Mouse (Mus musculus): ENCODE data around the gene Mrpl17.

Mrpl17 gene

GRCm38 (mm10) chr7:105810877-105811489 is at the start of gene Mrpl17:
TSS of gene Mrpl17 (minus strand) at chr7:105811099.
- TF ChIP-seq GATA4 (IDR thresholded peaks at IDR 0.05; ENCODE audit: insufficient replicate concordance, low read length), result peak; percentile 82; the same call in 1 of the 2 replicates

GRCm38 (mm10) chr7:105824281-105824680 is 13.4 kb upstream of the Mrpl17 start:
- TF ChIP-seq GATA4 (IDR thresholded peaks at IDR 0.05; ENCODE audit: insufficient replicate concordance, low read length), result no peak

DNA sequence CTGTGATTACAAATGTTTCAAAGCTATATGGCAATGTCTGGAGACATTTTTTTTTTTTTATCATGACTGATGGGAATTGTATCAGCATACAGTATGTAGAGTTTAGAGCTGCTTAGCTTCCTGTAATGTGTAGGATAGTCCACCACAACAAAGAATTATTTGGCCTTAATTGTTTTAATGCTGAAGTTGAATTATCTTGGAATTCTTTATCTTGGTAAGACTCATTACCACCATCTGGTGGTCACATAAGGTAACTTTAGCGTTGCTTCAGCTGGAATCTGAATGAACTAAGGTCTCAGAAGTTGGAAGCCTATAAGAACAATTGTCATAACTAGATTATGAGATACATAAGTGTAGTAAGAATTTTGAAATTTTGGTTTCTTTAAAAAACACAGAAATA is 7.6 kb upstream of the Mrpl17 start:
- TF ChIP-seq GATA4 (IDR thresholded peaks at IDR 0.05; ENCODE audit: insufficient replicate concordance, low read length), result peak; percentile 61

GRCm38 (mm10) chr7:105816736-105817135 is 5.8 kb upstream of the Mrpl17 start:
- no peak for TF ChIP-seq GATA4 (IDR thresholded peaks at IDR 0.05; ENCODE audit: insufficient replicate concordance, low read length)

DNA sequence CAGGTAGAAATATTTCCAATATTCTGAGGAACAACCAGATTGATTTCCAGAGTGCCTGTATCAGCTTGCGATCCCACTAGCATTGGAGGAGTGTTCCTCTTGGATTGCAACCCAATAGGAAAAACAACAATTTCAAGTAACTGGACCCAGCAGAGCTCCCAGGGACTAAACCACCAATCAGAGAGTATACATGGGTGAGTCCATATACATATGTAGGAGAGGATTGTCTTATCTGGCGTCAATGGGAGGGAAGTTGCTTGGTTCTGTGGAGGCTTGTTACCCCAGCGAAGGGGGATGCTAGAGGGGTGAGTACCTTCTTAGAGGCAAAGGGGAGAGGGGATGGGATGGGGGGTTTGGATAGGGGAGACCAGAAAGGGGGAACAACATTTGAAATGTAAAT is 2.4 kb upstream of the Mrpl17 start:
- TF ChIP-seq GATA4 (IDR thresholded peaks at IDR 0.05; ENCODE audit: insufficient replicate concordance, low read length), result no peak

DNA sequence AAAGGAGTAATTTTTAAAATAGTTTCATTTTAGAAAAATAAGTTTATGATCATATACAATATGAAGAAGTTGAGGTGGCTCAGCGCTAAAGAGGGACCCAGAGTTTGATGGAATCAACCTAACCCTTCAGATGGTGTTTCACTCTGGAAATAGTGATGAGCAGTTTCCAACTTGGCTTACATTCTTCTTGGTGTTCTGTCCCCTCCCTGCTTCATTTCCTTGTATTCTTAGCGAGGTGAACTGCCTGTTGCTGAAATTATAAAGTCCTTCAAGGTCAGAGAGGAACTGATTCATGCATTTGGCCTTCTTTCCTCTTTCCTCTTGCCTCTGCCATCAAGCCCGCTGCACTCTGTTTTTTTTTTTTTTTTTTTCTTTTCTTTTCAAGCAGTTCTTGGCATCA is 1.7 kb upstream of the Mrpl17 start:
- TF ChIP-seq GATA4 (IDR thresholded peaks at IDR 0.05; ENCODE audit: insufficient replicate concordance, low read length), result no peak

- TF ChIP-seq GATA4 (IDR thresholded peaks at IDR 0.05; ENCODE audit: insufficient replicate concordance, low read length), result no peak
These were observed 617 bp upstream of the Mrpl17 start for GRCm38 (mm10) chr7:105811516-105811915.

DNA sequence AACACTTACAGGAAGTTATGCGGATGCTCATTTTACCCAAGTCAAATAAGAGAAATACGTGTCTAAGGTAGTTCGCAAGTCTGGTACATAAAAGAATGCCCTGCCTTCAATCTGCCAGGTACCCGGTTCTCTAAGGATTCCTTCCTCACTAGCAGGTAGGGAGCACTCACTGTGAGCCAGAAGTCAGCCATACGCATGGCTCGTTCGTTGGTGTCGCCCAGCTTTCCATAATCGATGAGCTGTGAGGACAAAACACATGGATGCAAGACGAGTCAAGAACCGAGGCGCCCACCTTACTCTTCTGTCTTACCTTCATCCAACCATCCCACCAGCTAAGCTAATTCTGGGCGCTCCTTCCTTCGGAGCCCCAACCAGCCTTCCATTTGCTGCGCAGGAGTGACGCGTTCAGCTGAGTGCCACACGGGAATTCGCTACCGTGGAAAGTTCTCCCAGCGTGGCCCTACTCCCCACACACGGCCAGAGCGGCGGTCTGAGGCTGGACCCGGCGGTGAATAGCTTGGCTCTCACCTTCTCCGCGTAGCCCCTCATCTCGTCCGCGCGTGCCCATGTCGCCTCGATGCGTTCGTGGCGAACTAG is 521 bp downstream of the Mrpl17 start:
- TF ChIP-seq GATA4 (IDR thresholded peaks at IDR 0.05; ENCODE audit: insufficient replicate concordance, low read length), result no peak

DNA sequence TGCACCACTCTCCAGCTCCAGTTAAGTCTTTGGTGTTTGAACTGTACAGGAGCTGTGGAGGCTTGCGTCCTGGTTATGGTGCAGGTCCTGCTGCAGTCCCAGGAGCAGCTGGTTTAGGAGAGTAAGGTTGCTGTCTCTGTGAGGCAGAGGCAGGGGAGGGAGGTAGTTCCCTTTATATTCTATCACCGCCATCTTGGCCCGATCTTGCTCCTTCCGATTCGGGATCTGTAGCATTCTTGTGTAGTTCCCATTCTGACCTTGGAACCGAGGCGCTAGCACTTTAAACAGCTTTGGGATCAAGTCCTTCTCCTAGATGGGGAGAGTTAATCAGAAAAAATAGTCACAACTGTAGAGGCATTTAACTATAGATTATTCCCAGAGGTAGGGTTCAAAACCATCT is 1.1 kb downstream of the Mrpl17 start:
- no peak for TF ChIP-seq GATA4 (IDR thresholded peaks at IDR 0.05; ENCODE audit: insufficient replicate concordance, low read length)

- peak; percentile 88 for TF ChIP-seq GATA4 (IDR thresholded peaks at IDR 0.05; ENCODE audit: insufficient replicate concordance, low read length)
These were observed 2.5 kb downstream of the Mrpl17 start for GRCm38 (mm10) chr7:105808385-105808784.

GRCm38 (mm10) chr7:105806716-105807115 is 4.2 kb downstream of the Mrpl17 start:
- no peak for TF ChIP-seq GATA4 (IDR thresholded peaks at IDR 0.05; ENCODE audit: insufficient replicate concordance, low read length)

- no peak for TF ChIP-seq GATA4 (IDR thresholded peaks at IDR 0.05; ENCODE audit: insufficient replicate concordance, low read length)
These were observed 4.8 kb downstream of the Mrpl17 start for GRCm38 (mm10) chr7:105806125-105806524.

DNA sequence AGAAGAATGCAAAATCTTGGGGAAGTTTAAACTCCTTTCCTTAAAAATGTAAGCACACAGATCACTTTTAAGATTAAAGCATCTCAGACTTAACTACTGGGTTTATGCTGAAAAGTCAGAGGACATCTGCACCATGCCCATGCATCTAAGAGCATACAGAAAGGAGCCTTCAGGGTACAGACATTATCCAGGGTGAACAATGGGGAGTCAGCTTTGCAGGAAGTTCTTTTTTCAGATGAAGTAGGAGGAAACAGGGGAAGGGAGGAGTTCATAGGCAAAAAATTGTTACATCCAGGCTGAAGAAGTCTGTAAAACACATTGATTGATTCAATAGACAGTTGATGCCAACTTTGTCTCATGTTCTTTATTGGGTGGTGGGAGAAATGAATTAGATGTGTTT is 7.5 kb downstream of the Mrpl17 start:
- no peak for TF ChIP-seq GATA4 (IDR thresholded peaks at IDR 0.05; ENCODE audit: insufficient replicate concordance, low read length)

DNA sequence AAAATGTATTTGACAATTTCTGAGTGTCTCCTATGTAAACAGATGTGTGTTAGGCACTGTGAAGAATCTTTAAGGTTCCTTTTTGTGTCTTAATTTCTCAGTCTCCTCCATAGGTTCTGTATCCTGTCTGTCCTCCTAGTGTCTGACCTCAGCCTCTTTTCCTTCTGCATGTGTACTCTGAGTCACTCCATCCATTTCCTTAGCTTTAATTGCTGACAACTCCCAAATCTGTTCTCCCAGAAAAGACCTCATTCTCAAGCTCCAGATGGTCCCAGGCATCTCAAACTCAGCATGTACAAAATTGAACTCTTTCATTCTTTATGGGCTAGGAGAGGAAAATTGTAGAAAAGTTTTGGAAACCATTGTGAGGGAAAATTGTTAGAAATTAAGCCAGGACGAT is 8.1 kb downstream of the Mrpl17 start:
- no peak for TF ChIP-seq GATA4 (IDR thresholded peaks at IDR 0.05; ENCODE audit: insufficient replicate concordance, low read length)

DNA sequence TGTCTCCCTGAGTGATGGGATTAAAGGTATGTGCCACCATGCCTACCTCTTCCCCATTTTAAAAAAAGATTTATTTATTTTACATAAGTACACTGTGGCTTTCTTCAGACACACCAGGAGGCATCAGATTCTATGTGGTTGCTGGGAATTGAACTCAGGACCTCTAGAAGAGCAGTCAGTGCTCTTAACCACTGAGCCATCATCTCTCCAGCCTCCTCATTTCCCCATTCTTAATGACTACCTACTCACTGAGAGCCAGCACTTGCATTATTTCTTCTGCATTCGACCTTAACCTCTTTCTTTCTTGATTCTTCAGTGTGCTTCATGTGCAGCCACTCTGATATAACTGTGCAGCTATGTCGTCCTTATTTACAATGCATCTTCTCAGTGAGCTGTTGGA is 8.6 kb downstream of the Mrpl17 start:
- TF ChIP-seq GATA4 (IDR thresholded peaks at IDR 0.05; ENCODE audit: insufficient replicate concordance, low read length), result no peak

DNA sequence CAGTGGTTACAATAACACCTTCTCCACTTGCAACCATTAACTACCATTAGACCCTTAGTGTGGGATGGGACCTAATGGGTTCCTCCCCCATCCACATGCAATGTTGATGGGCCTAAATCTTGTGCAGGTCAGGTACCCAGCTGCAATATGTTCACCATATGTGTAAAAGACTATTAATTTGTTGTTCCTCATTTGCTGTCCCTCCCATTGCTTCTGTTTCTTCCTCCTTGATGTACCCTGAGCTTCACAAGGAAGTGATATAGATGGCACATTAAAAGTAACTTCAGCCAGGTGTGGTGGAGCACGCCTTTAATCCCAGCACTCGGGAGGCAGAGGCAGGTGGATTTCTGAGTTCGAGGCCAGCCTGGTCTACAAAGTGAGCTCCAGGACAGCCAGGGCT is 13.9 kb downstream of the Mrpl17 start:
- TF ChIP-seq GATA4 (IDR thresholded peaks at IDR 0.05; ENCODE audit: insufficient replicate concordance, low read length), result no peak

DNA sequence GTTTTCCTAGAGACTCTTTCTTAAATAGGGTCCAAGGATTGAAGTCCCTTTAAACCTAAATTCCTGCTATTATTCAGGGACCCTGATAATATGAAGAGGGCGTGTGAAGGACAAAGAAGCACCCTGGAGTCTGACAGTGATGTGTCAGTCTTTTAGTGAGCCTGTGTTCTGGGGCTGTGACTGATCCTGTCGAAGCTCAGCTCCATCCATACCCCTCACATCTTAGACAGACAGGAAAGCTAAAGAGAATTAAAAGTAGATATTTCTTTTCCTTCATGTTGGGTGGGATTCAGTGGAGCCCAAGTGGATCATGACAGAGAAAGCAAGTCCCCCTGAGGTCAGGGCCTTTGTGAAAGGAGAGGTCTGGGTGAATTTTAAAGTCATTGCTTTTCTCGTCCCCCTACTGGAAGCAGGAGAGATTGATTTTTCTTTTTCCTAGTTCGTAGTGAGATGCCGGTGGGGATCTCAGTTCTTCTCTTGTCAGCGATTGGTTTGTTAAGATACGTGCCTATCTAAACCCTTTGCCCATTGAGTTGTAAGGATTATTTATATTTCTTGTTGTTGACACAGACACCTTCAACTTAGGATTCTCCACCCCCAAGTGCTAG is 15.0 kb downstream of the Mrpl17 start:
- TF ChIP-seq GATA4 (IDR thresholded peaks at IDR 0.05; ENCODE audit: insufficient replicate concordance, low read length), result no peak
